Mouse (Mus musculus): ENCODE results near the gene Unc119b. TPM values are rescaled to one million over a fixed set of nuclear protein-coding genes. Genes with fewer than 3 reads are reported as not detected.
"Not testable (repeated sequence)": the region's sequence is repeated elsewhere in the genome, so short reads cannot be mapped to it uniquely, and the experiment has no call there.

Unc119b gene
- polyA plus RNA-seq, 1 experiment from 2014 or later: 65.4 TPM

GRCm38 (mm10) chr5:115155156-115155631, 20.4 kb upstream of the Unc119b start:
- ATAC-seq (ENCODE audit: insufficient number of reproducible peaks, low FRiP score, low TSS enrichment, low read depth) (no peak), DNase-seq (ENCODE audit: low spot score) (no peak)
- H3K9me3 ChIP-seq (ENCODE audit: control insufficient read depth, low read length): no peaks in the 10 kb centered on the region; the same call in 1 of the 2 replicates
- peaks cover 19% of the 10 kb centered on the region for H3K4me1 ChIP-seq (ENCODE audit: control insufficient read depth, insufficient read depth, low read length)
- H3K36me3 ChIP-seq (ENCODE audit: control insufficient read depth, insufficient read depth, low read length): peaks cover 9% of the 10 kb centered on the region
- H3K4me3 ChIP-seq (ENCODE audit: low read depth, low read length): no peak overlapping the region; the same call in 1 of the 2 replicates
- no peaks in the 10 kb centered on the region for H3K27me3 ChIP-seq (ENCODE audit: control insufficient read depth, insufficient read depth, low read length)
- H3K9ac ChIP-seq (ENCODE audit: low read length): no peak overlapping the region
- 80% methylated on average over 13 of the region's 13 CpGs for WGBS
- peak overlapping the region; percentile 10; the same call in 1 of the 2 replicates for H3K27ac ChIP-seq (replicated peaks; ENCODE audit: low read depth, low read length)
- H3K4me2 ChIP-seq (ENCODE audit: low read depth, severe bottlenecking): peak overlapping the region; percentile 81; the same call in 1 of the 2 replicates

GRCm38 (mm10) chr5:115152132-115152956, 17.6 kb upstream of the Unc119b start:
- no peak for ATAC-seq (ENCODE audit: insufficient number of reproducible peaks, low FRiP score, low TSS enrichment, low read depth)
- H3K9ac ChIP-seq (ENCODE audit: low read length): no peak overlapping the region
- H3K4me2 ChIP-seq (ENCODE audit: low read depth, severe bottlenecking): no peak overlapping the region
- H3K27me3 ChIP-seq (ENCODE audit: control insufficient read depth, insufficient read depth, low read length): no peaks in the 10 kb centered on the region
- DNase-seq (ENCODE audit: low spot score): no peak
- peaks cover 19% of the 10 kb centered on the region for H3K4me1 ChIP-seq (ENCODE audit: control insufficient read depth, insufficient read depth, low read length)
- no peaks in the 10 kb centered on the region; the same call in 1 of the 2 replicates for H3K9me3 ChIP-seq (ENCODE audit: control insufficient read depth, low read length)
- no peak overlapping the region for H3K4me3 ChIP-seq (ENCODE audit: low read depth, low read length)
- WGBS: 55% methylated on average over 8 of the region's 8 CpGs
- peak overlapping the region; percentile 30; the same call in 1 of the 2 replicates for H3K27ac ChIP-seq (replicated peaks; ENCODE audit: low read depth, low read length)
- H3K36me3 ChIP-seq (ENCODE audit: control insufficient read depth, insufficient read depth, low read length): peaks cover 29% of the 10 kb centered on the region

GRCm38 (mm10) chr5:115151457-115151856, 16.7 kb upstream of the Unc119b start:
- H3K27me3 ChIP-seq (ENCODE audit: control insufficient read depth, insufficient read depth, low read length): no peaks in the 10 kb centered on the region
- H3K36me3 ChIP-seq (ENCODE audit: control insufficient read depth, insufficient read depth, low read length): peaks cover 29% of the 10 kb centered on the region
- no peak for ATAC-seq (ENCODE audit: insufficient number of reproducible peaks, low FRiP score, low TSS enrichment, low read depth)
- WGBS: 82% methylated on average over 13 of the region's 13 CpGs
- DNase-seq (ENCODE audit: low spot score): no peak
- no peaks in the 10 kb centered on the region; the same call in 1 of the 2 replicates for H3K9me3 ChIP-seq (ENCODE audit: control insufficient read depth, low read length)
- H3K9ac ChIP-seq (ENCODE audit: low read length): no peak overlapping the region
- H3K4me3 ChIP-seq (ENCODE audit: low read depth, low read length): no peak overlapping the region
- H3K4me2 ChIP-seq (ENCODE audit: low read depth, severe bottlenecking): no peak overlapping the region
- no peak overlapping the region for H3K27ac ChIP-seq (replicated peaks; ENCODE audit: low read depth, low read length)
- peaks cover 18% of the 10 kb centered on the region for H3K4me1 ChIP-seq (ENCODE audit: control insufficient read depth, insufficient read depth, low read length)

DNA sequence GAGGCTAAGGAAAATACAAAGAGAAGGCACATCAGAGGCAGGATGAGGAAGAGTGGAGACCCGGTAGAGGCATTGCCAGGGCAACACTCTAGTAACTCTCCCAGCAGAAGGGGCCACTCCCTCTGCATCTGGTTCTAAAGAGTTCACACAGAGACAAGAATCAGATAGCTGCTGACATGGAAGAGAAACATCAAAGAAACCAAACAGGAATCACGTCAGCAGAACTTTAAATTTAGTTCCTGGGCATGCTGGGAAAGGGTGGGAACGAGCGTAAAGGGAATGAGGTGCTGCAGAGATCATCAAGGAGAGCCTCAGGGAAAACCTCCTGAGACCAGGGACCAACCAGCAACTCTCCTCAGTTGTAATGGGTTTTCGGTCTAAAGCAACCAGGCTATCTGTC, 16.2 kb upstream of the Unc119b start:
- ATAC-seq (ENCODE audit: insufficient number of reproducible peaks, low FRiP score, low TSS enrichment, low read depth): no peak

GRCm38 (mm10) chr5:115149675-115150459, 15.1 kb upstream of the Unc119b start:
- 92% methylated on average over 14 of the region's 14 CpGs for WGBS
- H3K4me3 ChIP-seq (ENCODE audit: low read depth, low read length): no peak overlapping the region
- H3K36me3 ChIP-seq (ENCODE audit: control insufficient read depth, insufficient read depth, low read length): peaks cover 31% of the 10 kb centered on the region
- H3K4me1 ChIP-seq (ENCODE audit: control insufficient read depth, insufficient read depth, low read length): peaks cover 2% of the 10 kb centered on the region
- ATAC-seq (ENCODE audit: insufficient number of reproducible peaks, low FRiP score, low TSS enrichment, low read depth) (no peak), DNase-seq (ENCODE audit: low spot score) (no peak)
- no peaks in the 10 kb centered on the region; the same call in 1 of the 2 replicates for H3K9me3 ChIP-seq (ENCODE audit: control insufficient read depth, low read length)
- no peaks in the 10 kb centered on the region for H3K27me3 ChIP-seq (ENCODE audit: control insufficient read depth, insufficient read depth, low read length)
- no peak overlapping the region for H3K4me2 ChIP-seq (ENCODE audit: low read depth, severe bottlenecking)
- no peak overlapping the region for H3K9ac ChIP-seq (ENCODE audit: low read length)
- no peak overlapping the region for H3K27ac ChIP-seq (replicated peaks; ENCODE audit: low read depth, low read length)

More for the DNA sequence above, 16.2 kb upstream of the Unc119b start:
- Histone ChIP-seq H3K36me3 (ENCODE audit: control insufficient read depth, insufficient read depth, low read length) (peaks cover 29% of the 10 kb centered on the region), H3K27me3 (ENCODE audit: control insufficient read depth, insufficient read depth, low read length) (no peaks in the 10 kb centered on the region), H3K27ac (replicated peaks; ENCODE audit: low read depth, low read length) (no peak overlapping the region), H3K4me1 (ENCODE audit: control insufficient read depth, insufficient read depth, low read length) (peaks cover 13% of the 10 kb centered on the region), H3K4me3 (ENCODE audit: low read depth, low read length) (no peak overlapping the region), H3K9me3 (ENCODE audit: control insufficient read depth, low read length) (no peaks in the 10 kb centered on the region; the same call in 1 of the 2 replicates), H3K9ac (ENCODE audit: low read length) (no peak overlapping the region), H3K4me2 (ENCODE audit: low read depth, severe bottlenecking) (no peak overlapping the region)
- no peak for DNase-seq (ENCODE audit: low spot score)
- WGBS: 67% methylated on average over 5 of the region's 5 CpGs

DNA sequence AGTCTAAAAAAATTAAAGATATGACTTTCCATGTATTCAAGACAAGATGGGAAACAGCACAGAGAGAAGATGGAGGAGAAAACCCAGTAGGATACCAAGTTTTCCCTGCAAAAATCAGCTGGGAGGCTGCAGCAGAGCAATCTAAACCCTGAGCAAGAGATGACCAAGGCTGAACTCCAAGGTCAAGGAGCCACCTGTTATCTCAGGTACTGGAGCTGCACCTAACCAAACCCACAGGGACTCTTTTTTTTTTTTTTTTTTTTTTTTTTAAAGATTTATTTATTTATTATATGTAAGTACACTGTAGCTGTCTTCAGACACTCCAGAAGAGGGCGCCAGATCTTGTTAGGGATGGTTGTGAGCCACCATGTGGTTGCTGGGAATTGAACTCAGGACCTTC, 14.1 kb upstream of the Unc119b start:
- H3K36me3 ChIP-seq (ENCODE audit: control insufficient read depth, insufficient read depth, low read length): peaks cover 31% of the 10 kb centered on the region
- not testable (repeated sequence) for DNase-seq (ENCODE audit: low spot score)

DNA sequence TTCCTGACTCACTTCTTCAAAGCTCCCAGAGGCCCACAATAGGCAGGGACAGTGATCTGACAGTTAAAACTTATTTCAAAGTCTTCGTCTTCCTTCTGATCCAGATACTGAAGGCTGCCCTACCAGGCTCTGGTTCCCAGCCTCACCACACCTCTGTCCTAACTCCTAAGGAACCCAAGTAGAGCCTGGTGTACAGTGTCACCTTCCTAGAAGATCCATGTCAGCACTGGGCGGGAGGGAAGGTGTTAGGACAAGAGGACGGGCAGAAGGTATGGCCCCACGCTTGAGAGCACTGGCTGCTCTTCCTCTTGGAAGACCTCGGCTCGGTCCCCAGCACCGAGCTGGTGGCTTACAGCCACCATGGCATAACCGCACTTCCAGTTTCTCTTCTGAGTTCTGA, 13.6 kb upstream of the Unc119b start:
- Histone ChIP-seq H3K4me1 (ENCODE audit: control insufficient read depth, insufficient read depth, low read length) (peaks cover 2% of the 10 kb centered on the region; the same call in 1 of the 2 replicates), H3K9me3 (ENCODE audit: control insufficient read depth, low read length) (no peaks in the 10 kb centered on the region; the same call in 1 of the 2 replicates), H3K4me2 (ENCODE audit: low read depth, severe bottlenecking) (no peak overlapping the region), H3K27me3 (ENCODE audit: control insufficient read depth, insufficient read depth, low read length) (no peaks in the 10 kb centered on the region), H3K36me3 (ENCODE audit: control insufficient read depth, insufficient read depth, low read length) (peaks cover 31% of the 10 kb centered on the region), H3K27ac (replicated peaks; ENCODE audit: low read depth, low read length) (no peak overlapping the region), H3K4me3 (ENCODE audit: low read depth, low read length) (no peak overlapping the region), H3K9ac (ENCODE audit: low read length) (no peak overlapping the region)
- no peak for ATAC-seq (ENCODE audit: insufficient number of reproducible peaks, low FRiP score, low TSS enrichment, low read depth)
- 93% methylated on average over 8 of the region's 8 CpGs for WGBS
- DNase-seq (ENCODE audit: low spot score): no peak

More for the DNA sequence above, 14.1 kb upstream of the Unc119b start:
- WGBS: no CpG with 5 or more reads among the region's 1 CpGs
- H3K4me3 ChIP-seq (ENCODE audit: low read depth, low read length); ATAC-seq (ENCODE audit: insufficient number of reproducible peaks, low FRiP score, low TSS enrichment, low read depth); H3K4me1 ChIP-seq (ENCODE audit: control insufficient read depth, insufficient read depth, low read length); H3K9me3 ChIP-seq (ENCODE audit: control insufficient read depth, low read length); H3K9ac ChIP-seq (ENCODE audit: low read length); H3K27me3 ChIP-seq (ENCODE audit: control insufficient read depth, insufficient read depth, low read length); H3K4me2 ChIP-seq (ENCODE audit: low read depth, severe bottlenecking); H3K27ac ChIP-seq (replicated peaks; ENCODE audit: low read depth, low read length): not testable (repeated sequence)

DNA sequence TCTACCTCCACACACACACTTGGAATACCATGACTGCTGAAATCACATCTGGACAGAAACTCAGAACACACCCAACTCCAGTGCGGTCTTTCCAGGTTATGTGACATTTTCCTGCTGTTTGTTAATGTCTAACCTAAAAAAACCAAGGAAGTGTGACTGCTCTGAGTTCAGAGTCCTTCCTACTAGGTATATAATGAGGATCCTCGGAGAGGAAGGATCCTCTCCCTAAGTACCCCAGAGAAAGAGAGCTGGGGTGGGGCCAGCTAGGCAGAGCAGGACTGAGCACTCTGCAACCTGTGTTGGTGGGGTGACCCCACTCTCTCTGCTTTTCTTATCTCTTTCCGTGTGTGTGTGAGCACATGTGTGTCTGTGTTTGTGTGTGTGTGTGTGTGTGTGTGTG, 12.6 kb upstream of the Unc119b start:
- DNase-seq (ENCODE audit: low spot score): no peak
- no peak overlapping the region for H3K27ac ChIP-seq (replicated peaks; ENCODE audit: low read depth, low read length)
- H3K36me3 ChIP-seq (ENCODE audit: control insufficient read depth, insufficient read depth, low read length): peaks cover 31% of the 10 kb centered on the region
- H3K9ac ChIP-seq (ENCODE audit: low read length): no peak overlapping the region
- no peak overlapping the region for H3K4me3 ChIP-seq (ENCODE audit: low read depth, low read length)
- WGBS: 82% methylated on average over 3 of the region's 3 CpGs
- H3K4me2 ChIP-seq (ENCODE audit: low read depth, severe bottlenecking): no peak overlapping the region
- no peak for ATAC-seq (ENCODE audit: insufficient number of reproducible peaks, low FRiP score, low TSS enrichment, low read depth)
- no peaks in the 10 kb centered on the region for H3K27me3 ChIP-seq (ENCODE audit: control insufficient read depth, insufficient read depth, low read length)
- no peaks in the 10 kb centered on the region; the same call in 1 of the 2 replicates for H3K9me3 ChIP-seq (ENCODE audit: control insufficient read depth, low read length)
- no peaks in the 10 kb centered on the region; the same call in 1 of the 2 replicates for H3K4me1 ChIP-seq (ENCODE audit: control insufficient read depth, insufficient read depth, low read length)
